Mouse (Mus musculus) megakaryocyte, embryonic 14.5 days (primary cell): Measurements from ENCODE around the gene Olfr750.

Experiments used
- FLI1 ChIP-seq: IDR thresholded peaks from 2 replicates; pipeline ENCODE4 v1.6.1; 2012; ENCODE audit warnings: low read length, inconsistent platforms, mixed read lengths
- GATA1 ChIP-seq: IDR thresholded peaks from 3 replicates; pipeline ENCODE4 v1.6.1; 2012; ENCODE audit warnings: mixed read lengths, low read length, inconsistent platforms, borderline replicate concordance

GRCm38 (mm10) chr14:51095736-51096524 lies 21.7 kb upstream of the Olfr750 start:
- no peak for TF ChIP-seq GATA1
- TF ChIP-seq FLI1, result no peak
